Mouse (Mus musculus) kidney, postnatal 0 days (tissue): ENCODE data around the gene Spns2. TPM values are rescaled to one million over a fixed set of nuclear protein-coding genes. Genes with fewer than 3 reads are reported as not detected.
A peak's percentile ranks its signal among the peaks of the same experiment; 100 is the strongest.

Experiments
- ATAC-seq: fragments of 200-750 bp; cut with Nextera tagmentation; replicated peaks from 2 replicates; pipeline ENCODE4 v1.8.0; 2017; ENCODE audit warnings: low read depth, moderate number of reproducible peaks, moderate TSS enrichment, moderate library complexity; ENCODE audit not compliant: low FRiP score
- DNase-seq: peaks from one replicate; pipeline ENCODE4 v3.0.0-alpha.2; 2016; ENCODE audit warnings: low spot score
- H3K27ac ChIP-seq: fragments of 300-500 bp; sonication (generic); 2 replicates; pipeline ENCODE4 v1.5.1; 2014; ENCODE audit warnings: mild to moderate bottlenecking
- H3K27me3 ChIP-seq: fragments of 300-500 bp; sonication (generic); 2 replicates; pipeline ENCODE4 v1.6.1; 2014; ENCODE audit warnings: low read length, mixed read lengths; ENCODE audit not compliant: insufficient read depth
- H3K36me3 ChIP-seq: fragments of 300-500 bp; sonication (generic); 2 replicates; pipeline ENCODE4 v1.6.1; 2014; ENCODE audit warnings: low read length, mixed read lengths; ENCODE audit not compliant: insufficient read depth
- H3K4me1 ChIP-seq: fragments of 300-500 bp; sonication (generic); replicated peaks from 2 replicates; pipeline ENCODE4 v1.6.1; 2014; ENCODE audit warnings: antibody characterized with exemption, low read length, mixed read lengths; ENCODE audit not compliant: insufficient read depth
- H3K4me2 ChIP-seq: fragments of 300-500 bp; sonication (generic); 2 replicates; pipeline ENCODE4 v1.6.1; 2014; ENCODE audit warnings: mild to moderate bottlenecking, low read length, moderate library complexity, mixed read lengths
- H3K4me3 ChIP-seq: fragments of 300-500 bp; sonication (generic); replicated peaks from 2 replicates; pipeline ENCODE4 v1.5.1; 2014; ENCODE audit warnings: low read depth, low read length
- H3K9ac ChIP-seq: fragments of 300-500 bp; sonication (generic); 2 replicates; pipeline ENCODE4 v1.6.1; 2014; ENCODE audit warnings: low read depth, low read length
- H3K9me3 ChIP-seq: fragments of 300-500 bp; sonication (generic); replicated peaks from 2 replicates; pipeline ENCODE4 v1.6.1; 2016; ENCODE audit warnings: low read length, inconsistent platforms, mixed read lengths
- CTCF ChIP-seq: IDR thresholded peaks from 2 replicates; pipeline ENCODE4 v1.5.1; 2016; ENCODE audit warnings: antibody characterized with exemption, low read depth, mild to moderate bottlenecking, moderate library complexity
- WGBS: fragments of 180-500 bp; shearing (Covaris S2); extraction: QIAGEN DNeasy Blood & Tissue Kit; methylation state at CpG from one replicate; pipeline ENCODE4 v1.1.7; 2014; 5-methylcytosine and 5-hydroxymethylcytosine counted together
- polyA plus RNA-seq: library from polyadenylated mRNA; unstranded; fragments of >200 nt; fragmentation: Nextera tagmentation; extraction: Ambion mirVana; gene quantifications from 2 replicates; pipeline ENCODE4 v1.2.1, GENCODE M21; 2015

Spns2 gene
- polyA plus RNA-seq, 1 experiment from 2014 or later = 7.4 TPM

DNA sequence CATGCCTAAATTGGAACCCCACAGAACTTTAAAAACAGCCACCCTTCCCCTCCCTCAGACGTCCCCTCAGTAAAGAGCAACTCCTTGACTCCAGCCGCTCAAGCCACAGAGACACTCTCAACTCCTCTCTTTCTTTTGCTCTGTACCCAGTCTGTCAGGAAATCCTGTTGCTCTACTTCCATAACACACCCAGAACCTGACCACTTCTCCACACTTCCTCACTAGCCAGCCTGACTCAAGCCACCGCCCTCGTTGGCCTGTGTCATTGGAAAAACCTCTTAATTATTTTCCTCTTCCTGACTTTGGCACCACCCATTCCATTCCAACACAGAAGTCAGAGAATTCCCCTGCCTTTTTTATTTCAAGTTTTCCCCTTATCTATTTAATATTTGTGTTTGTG lies 29.5 kb upstream of the Spns2 start:
- no peak overlapping the region for H3K9ac ChIP-seq
- ATAC-seq = no peak
- H3K4me1 ChIP-seq = no peaks in the 10 kb centered on the region
- 59% methylated on average over 4 of the region's 4 CpGs for WGBS
- no peaks in the 10 kb centered on the region for H3K27me3 ChIP-seq
- H3K4me3 ChIP-seq = no peak overlapping the region
- DNase-seq = no peak
- H3K27ac ChIP-seq = no peak overlapping the region
- no peak overlapping the region for H3K4me2 ChIP-seq
- TF ChIP-seq CTCF = no peak
- H3K36me3 ChIP-seq = no peaks in the 10 kb centered on the region
- H3K9me3 ChIP-seq = no peaks in the 10 kb centered on the region

- no peak for DNase-seq
- Histone ChIP-seq H3K9ac (no peak overlapping the region), H3K27me3 (no peaks in the 10 kb centered on the region), H3K27ac (no peak overlapping the region), H3K9me3 (no peaks in the 10 kb centered on the region), H3K4me3 (no peak overlapping the region), H3K4me2 (no peak overlapping the region), H3K36me3 (no peaks in the 10 kb centered on the region), H3K4me1 (no peaks in the 10 kb centered on the region)
- WGBS = 42% methylated on average over 2 of the region's 2 CpGs
- ATAC-seq = no peak
- TF ChIP-seq CTCF = no peak
Observed at GRCm38 (mm10) chr11:72518449-72518848, 28.7 kb upstream of the Spns2 start.

DNA sequence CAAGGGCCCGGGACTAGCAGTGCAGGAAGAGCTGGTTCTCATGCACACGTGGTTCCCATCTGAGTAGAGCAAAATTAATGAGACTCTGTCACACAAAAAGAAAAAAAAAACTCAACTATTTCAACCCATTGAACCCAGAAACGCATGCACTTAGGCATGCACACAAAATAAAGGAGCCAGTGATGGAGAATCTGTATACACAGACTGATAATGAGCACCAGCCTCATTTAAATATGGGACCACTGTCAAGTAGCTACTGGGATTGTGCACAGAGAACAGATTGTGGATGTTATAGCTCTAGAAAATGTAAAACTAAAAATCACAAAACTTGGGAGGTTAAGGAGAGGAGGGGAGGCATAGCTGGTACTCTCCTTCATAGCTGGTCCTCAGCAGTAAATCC lies 25.3 kb upstream of the Spns2 start:
- Histone ChIP-seq H3K4me2 (no peak overlapping the region), H3K27ac (no peak overlapping the region), H3K9me3 (no peaks in the 10 kb centered on the region), H3K4me3 (no peak overlapping the region), H3K27me3 (no peaks in the 10 kb centered on the region), H3K36me3 (no peaks in the 10 kb centered on the region), H3K9ac (no peak overlapping the region), H3K4me1 (no peaks in the 10 kb centered on the region)
- no peak for TF ChIP-seq CTCF
- ATAC-seq = no peak
- 67% methylated on average over 3 of the region's 3 CpGs for WGBS
- no peak for DNase-seq

- 75% methylated on average over 5 of the region's 5 CpGs for WGBS
- Histone ChIP-seq H3K4me3 (no peak overlapping the region), H3K36me3 (no peaks in the 10 kb centered on the region), H3K9me3 (no peaks in the 10 kb centered on the region), H3K4me1 (peaks cover 3% of the 10 kb centered on the region; the same call in 1 of the 2 replicates), H3K4me2 (no peak overlapping the region), H3K27ac (no peak overlapping the region), H3K27me3 (no peaks in the 10 kb centered on the region), H3K9ac (no peak overlapping the region)
- ATAC-seq (no peak), DNase-seq (no peak)
- TF ChIP-seq CTCF = no peak
Observed at GRCm38 (mm10) chr11:72508651-72509050, 18.9 kb upstream of the Spns2 start.

GRCm38 (mm10) chr11:72507651-72508050 lies 17.9 kb upstream of the Spns2 start:
- H3K27ac ChIP-seq = no peak overlapping the region
- H3K9ac ChIP-seq = no peak overlapping the region
- no peak for DNase-seq
- no peak overlapping the region for H3K4me3 ChIP-seq
- H3K4me2 ChIP-seq = no peak overlapping the region
- no peak for ATAC-seq
- no peaks in the 10 kb centered on the region for H3K36me3 ChIP-seq
- peaks cover 11% of the 10 kb centered on the region for H3K4me1 ChIP-seq
- H3K27me3 ChIP-seq = no peaks in the 10 kb centered on the region
- no peak for TF ChIP-seq CTCF
- no peaks in the 10 kb centered on the region for H3K9me3 ChIP-seq

DNA sequence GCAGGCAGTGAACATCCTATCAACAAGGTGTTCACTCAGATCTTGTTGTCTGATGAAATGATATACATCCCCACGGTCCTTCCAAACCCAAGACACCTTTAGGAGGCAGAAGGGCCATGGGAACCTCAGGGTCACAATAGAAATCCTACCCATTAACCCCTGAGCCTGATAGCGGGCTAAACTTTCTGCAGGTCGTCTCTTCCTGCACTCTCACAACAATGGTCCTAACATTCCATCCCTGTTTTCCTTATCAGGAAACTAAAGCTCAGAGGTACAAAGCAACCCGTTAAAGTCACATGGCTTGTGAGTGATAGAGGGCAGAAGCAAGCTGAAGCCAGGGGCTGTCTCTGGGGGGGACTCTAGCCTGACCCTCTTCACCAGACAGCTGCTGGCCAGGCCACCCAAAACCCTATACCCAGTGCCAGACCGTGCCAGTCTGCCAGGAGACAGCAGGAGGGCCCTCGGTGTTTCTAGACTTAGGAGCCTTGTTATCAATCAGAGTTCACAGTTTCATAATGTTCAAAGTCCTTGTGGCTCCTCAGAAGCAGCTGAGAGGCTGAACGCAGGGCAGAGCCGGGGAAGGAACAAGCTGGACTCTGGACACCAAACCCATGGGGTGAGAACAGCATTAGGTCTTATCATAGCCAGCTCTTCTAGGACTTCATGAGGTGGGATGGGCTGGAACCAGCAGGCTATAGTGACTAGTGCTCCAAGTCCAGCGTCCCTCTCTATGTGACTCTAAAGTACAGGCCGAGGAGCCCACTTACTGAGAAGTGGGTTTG lies 14.5 kb upstream of the Spns2 start:
- Histone ChIP-seq H3K36me3 (no peaks in the 10 kb centered on the region), H3K9me3 (no peaks in the 10 kb centered on the region), H3K27ac (peak overlapping the region; percentile 88), H3K9ac (no peak overlapping the region), H3K4me1 (peaks cover 19% of the 10 kb centered on the region), H3K27me3 (no peaks in the 10 kb centered on the region), H3K4me2 (no peak overlapping the region), H3K4me3 (no peak overlapping the region)
- ATAC-seq (no peak), DNase-seq (peak; percentile 7)
- WGBS = 52% methylated on average over 10 of the region's 10 CpGs
- TF ChIP-seq CTCF = no peak

GRCm38 (mm10) chr11:72503501-72503921 lies 13.8 kb upstream of the Spns2 start:
- DNase-seq (peak; percentile 59), ATAC-seq (peak; percentile 92)
- H3K27me3 ChIP-seq = no peaks in the 10 kb centered on the region
- WGBS = 28% methylated on average over 5 of the region's 5 CpGs
- H3K9ac ChIP-seq = no peak overlapping the region
- peaks cover 19% of the 10 kb centered on the region for H3K4me1 ChIP-seq
- no peak overlapping the region for H3K4me2 ChIP-seq
- H3K9me3 ChIP-seq = no peaks in the 10 kb centered on the region
- H3K27ac ChIP-seq = peak overlapping the region; percentile 88
- no peak overlapping the region for H3K4me3 ChIP-seq
- TF ChIP-seq CTCF = no peak
- no peaks in the 10 kb centered on the region for H3K36me3 ChIP-seq
